8 mouse cellular contexts compared by ENCODE assay signal in the genomic region with DNA sequence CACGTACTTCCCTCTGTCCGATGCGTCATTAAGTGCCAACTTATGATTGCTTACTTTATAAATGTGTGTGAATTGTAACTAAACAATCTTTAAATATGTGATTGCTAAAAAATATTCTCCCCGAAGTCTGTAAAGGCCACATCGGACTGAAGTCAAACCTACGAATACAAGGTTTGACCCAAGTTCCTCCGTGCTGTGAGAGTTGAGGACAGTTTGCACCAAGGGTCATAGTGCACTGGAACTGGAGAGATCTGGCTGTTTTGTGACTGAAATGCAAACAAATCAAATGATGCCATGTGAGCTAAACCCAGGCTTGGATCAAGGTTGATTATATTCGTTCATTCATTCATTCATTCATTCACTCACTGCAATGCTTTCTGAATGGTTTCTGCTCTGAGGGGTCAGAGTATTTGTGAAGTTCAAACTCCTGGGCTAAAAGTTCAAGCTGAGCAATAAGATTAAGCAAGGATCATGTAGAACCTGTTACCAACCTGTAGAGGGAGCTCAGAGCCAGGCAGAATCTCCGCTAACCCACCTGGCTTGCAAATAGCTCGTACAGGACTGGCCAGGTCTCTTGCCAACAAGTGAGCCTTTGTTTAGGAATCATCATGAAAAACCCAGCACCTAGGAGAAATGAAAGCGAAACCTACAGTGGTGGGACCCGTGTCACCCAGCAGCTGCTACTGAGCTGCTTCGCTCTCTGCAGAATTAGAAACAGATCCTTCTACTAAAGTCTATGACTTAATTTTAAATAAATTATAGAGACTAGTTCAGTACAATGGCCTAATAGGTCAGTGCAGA.
A peak's percentile ranks its signal among the peaks of the same experiment; 100 is the strongest.
DNase-seq lines count a peak whose midpoint lies in the region; ATAC-seq and TF ChIP-seq lines count a peak whose summit lies in the region.

No protein-coding gene starts in this region.

- H3K27ac ChIP-seq in embryonic facial prominence, embryonic 11.5 days (replicated peaks; ENCODE audit: low read depth, low read length), result no peak overlapping the region
- no peak overlapping the region for H3K27ac ChIP-seq in heart, embryonic 10.5 days
- 0 out of 2 replicates have a peak overlapping the region, but pooled peaks have one; percentile 3 for H3K27ac ChIP-seq in liver, embryonic 14.5 days
- no peak overlapping the region for H3K27ac ChIP-seq in testis, adult 2 months (ENCODE audit: control insufficient read depth, insufficient read depth, low read depth, low read length)

- no peak overlapping the region for H3K9ac ChIP-seq in embryonic facial prominence, embryonic 11.5 days (replicated peaks; ENCODE audit: low read length)
- no peak overlapping the region for H3K9ac ChIP-seq in liver, embryonic 14.5 days (replicated peaks)

- TF ChIP-seq CTCF in liver, embryonic 14.5 days (IDR thresholded peaks at IDR 0.05; ENCODE audit: low read depth), result peak; percentile 92
- TF ChIP-seq CTCF in testis, adult 2 months (IDR thresholded peaks at IDR 0.05; ENCODE audit: control insufficient read depth, insufficient read depth, insufficient replicate concordance, low read depth, low read length), result peak; percentile 26; the same call in 1 of the 2 replicates

- WGBS in embryonic facial prominence, embryonic 11.5 days, result 45% methylated on average over 13 of the region's 13 CpGs
- 42% methylated on average over 13 of the region's 13 CpGs for WGBS in heart, embryonic 10.5 days
- WGBS in liver, embryonic 14.5 days (ENCODE audit: insufficient replicate concordance), result 40% methylated on average over 13 of the region's 13 CpGs

- no peak overlapping the region for H3K4me2 ChIP-seq in embryonic facial prominence, embryonic 11.5 days (ENCODE audit: low read depth, low read length)
- H3K4me2 ChIP-seq in liver, embryonic 14.5 days (ENCODE audit: low read depth), result peak overlapping the region; percentile 23

- no peaks in the 10 kb centered on the region for H3K9me3 ChIP-seq in embryonic facial prominence, embryonic 11.5 days (replicated peaks; ENCODE audit: control insufficient read depth, low read length)
- H3K9me3 ChIP-seq in heart, embryonic 10.5 days, result no peaks in the 10 kb centered on the region
- no peaks in the 10 kb centered on the region for H3K9me3 ChIP-seq in liver, embryonic 14.5 days (ENCODE audit: control insufficient read depth, low read length)

- H3K4me3 ChIP-seq in embryonic facial prominence, embryonic 11.5 days (ENCODE audit: low read depth, low read length), result no peak overlapping the region
- no peak overlapping the region for H3K4me3 ChIP-seq in heart, embryonic 10.5 days
- no peak overlapping the region for H3K4me3 ChIP-seq in liver, embryonic 14.5 days (ENCODE audit: insufficient read depth in 1 of 2, low read depth in 2 of 2, low read length in 2 of 2)
- no peak overlapping the region for H3K4me3 ChIP-seq in testis, adult 2 months (ENCODE audit: control insufficient read depth, low read depth, low read length)

- no peaks in the 10 kb centered on the region for H3K36me3 ChIP-seq in embryonic facial prominence, embryonic 11.5 days (replicated peaks; ENCODE audit: control insufficient read depth, insufficient read depth, low read depth, low read length)
- H3K36me3 ChIP-seq in heart, embryonic 10.5 days, result no peaks in the 10 kb centered on the region
- H3K36me3 ChIP-seq in liver, embryonic 14.5 days (replicated peaks; ENCODE audit: control insufficient read depth, insufficient read depth, low read depth), result no peaks in the 10 kb centered on the region
- H3K36me3 ChIP-seq in testis, adult 2 months (ENCODE audit: control insufficient read depth, insufficient read depth, low read length), result no peaks in the 10 kb centered on the region

- H3K4me1 ChIP-seq in embryonic facial prominence, embryonic 11.5 days (ENCODE audit: control insufficient read depth, insufficient read depth, low read length), result no peaks in the 10 kb centered on the region
- H3K4me1 ChIP-seq in heart, embryonic 10.5 days, result no peaks in the 10 kb centered on the region
- peaks cover 10 to 23% of the 10 kb centered on the region in 2 experiments for H3K4me1 ChIP-seq in liver, embryonic 14.5 days (replicated peaks; ENCODE audit: control insufficient read depth in 2 of 2, insufficient read depth in 2 of 2, low read length in 1 of 2)
- H3K4me1 ChIP-seq in testis, adult 2 months (ENCODE audit: control insufficient read depth, insufficient read depth, low read length), result no peaks in the 10 kb centered on the region

- TF ChIP-seq POLR2A in testis, adult 2 months (IDR thresholded peaks at IDR 0.05; ENCODE audit: control insufficient read depth, low read depth, low read length), result no peak

- H3K27me3 ChIP-seq in embryonic facial prominence, embryonic 11.5 days (ENCODE audit: control insufficient read depth, insufficient read depth, low read length), result no peaks in the 10 kb centered on the region
- no peaks in the 10 kb centered on the region for H3K27me3 ChIP-seq in heart, embryonic 10.5 days (ENCODE audit: insufficient read depth, poor library complexity, severe bottlenecking)
- no peaks in the 10 kb centered on the region for H3K27me3 ChIP-seq in liver, embryonic 14.5 days (ENCODE audit: control insufficient read depth, insufficient read depth, low read length)
- no peaks in the 10 kb centered on the region for H3K27me3 ChIP-seq in testis, adult 2 months (ENCODE audit: control insufficient read depth, insufficient read depth, low read length)

- no peak for TF ChIP-seq EP300 in liver, embryonic 14.5 days (IDR thresholded peaks at IDR 0.05; ENCODE audit: low read depth)

- peak; percentile 76 for DNase-seq in CD4-positive helper T cell, adult 2 months (ENCODE audit: low read depth, low spot score)
- peak; percentile 56 for DNase-seq in adrenal gland, adult 2 months
- DNase-seq in embryonic facial prominence, embryonic 11.5 days (ENCODE audit: low spot score), result peak; percentile 84
- DNase-seq in heart, embryonic 10.5 days (ENCODE audit: low spot score), result peak; percentile 84
- peak; percentile 64 to 73 for DNase-seq in kidney, adult 8-10 months
- DNase-seq in liver, embryonic 14.5 days (ENCODE audit: low read depth in 3 of 3, low spot score in 3 of 3), result peak in 1 of 3 experiments; percentile 64
- DNase-seq in naive thymus-derived CD4-positive, alpha-beta T cell, adult 2 months (ENCODE audit: low read depth), result peak; percentile 82

- peak; percentile 70 for ATAC-seq in embryonic facial prominence, embryonic 11.5 days (replicated peaks; ENCODE audit: insufficient number of reproducible peaks, low FRiP score, low TSS enrichment, low read depth)
- ATAC-seq in liver, embryonic 14.5 days (ENCODE audit: insufficient read depth), result peak; percentile 80
